Mouse (Mus musculus) limb, embryonic 11.5 days (tissue): ENCODE measurements around the gene Gm1043. TPM values are rescaled to one million over a fixed set of nuclear protein-coding genes. Genes with fewer than 3 reads are reported as not detected.

ENCODE experiments used
- ATAC-seq: fragments of 200-750 bp; cut with Nextera tagmentation; 2 replicates; pipeline ENCODE4 v1.8.0; 2017; ENCODE audit warnings: low read depth; ENCODE audit not compliant: insufficient number of reproducible peaks, low FRiP score, low TSS enrichment
- DNase-seq: peaks from one replicate; pipeline ENCODE4 v3.0.0-alpha.2; 2015; ENCODE audit warnings: low spot score
- H3K27ac ChIP-seq: fragments of 300-500 bp; sonication (generic); replicated peaks from 2 replicates; pipeline ENCODE4 v1.5.1; 2014; ENCODE audit warnings: low read depth, mild to moderate bottlenecking, low read length
- H3K27me3 ChIP-seq: fragments of 300-500 bp; sonication (generic); 2 replicates; pipeline ENCODE4 v1.6.1; 2014; ENCODE audit warnings: mild to moderate bottlenecking, low read length, mixed read lengths; ENCODE audit not compliant: control insufficient read depth, insufficient read depth
- H3K36me3 ChIP-seq: fragments of 300-500 bp; sonication (generic); 2 replicates; pipeline ENCODE4 v1.6.1; 2014; ENCODE audit warnings: mild to moderate bottlenecking, low read length, moderate library complexity, mixed read lengths; ENCODE audit not compliant: control insufficient read depth, insufficient read depth
- H3K4me1 ChIP-seq: fragments of 300-500 bp; sonication (generic); 2 replicates; pipeline ENCODE4 v1.6.1; 2014; ENCODE audit warnings: low read length, mixed read lengths; ENCODE audit not compliant: control insufficient read depth, insufficient read depth
- H3K4me2 ChIP-seq: fragments of 300-500 bp; sonication (generic); 2 replicates; pipeline ENCODE4 v1.6.1; 2014; ENCODE audit warnings: low read depth, mild to moderate bottlenecking, moderate library complexity; ENCODE audit not compliant: severe bottlenecking
- H3K4me3 ChIP-seq: fragments of 300-500 bp; sonication (generic); 2 replicates; pipeline ENCODE4 v1.5.1; 2014; ENCODE audit warnings: low read depth, low read length
- H3K9ac ChIP-seq: fragments of 300-500 bp; sonication (generic); 2 replicates; pipeline ENCODE4 v1.6.1; 2014; ENCODE audit warnings: mild to moderate bottlenecking, low read length
- H3K9me3 ChIP-seq: fragments of 300-500 bp; sonication (generic); 2 replicates; pipeline ENCODE4 v1.6.1; 2016; ENCODE audit warnings: low read length; ENCODE audit not compliant: control insufficient read depth
- WGBS: fragments of 180-500 bp; shearing (Covaris S2); extraction: QIAGEN DNeasy Blood & Tissue Kit; methylation state at CpG from one replicate; pipeline ENCODE4 v1.1.7; 2014; 5-methylcytosine and 5-hydroxymethylcytosine counted together
- polyA plus RNA-seq: library from polyadenylated mRNA; unstranded; fragments of >200 nt; fragmentation: Nextera tagmentation; extraction: Ambion mirVana; gene quantifications from 2 replicates; pipeline ENCODE4 v1.2.1, GENCODE M21; 2014

The Gm1043 gene
- polyA plus RNA-seq, result not detected in 2 replicates

DNA sequence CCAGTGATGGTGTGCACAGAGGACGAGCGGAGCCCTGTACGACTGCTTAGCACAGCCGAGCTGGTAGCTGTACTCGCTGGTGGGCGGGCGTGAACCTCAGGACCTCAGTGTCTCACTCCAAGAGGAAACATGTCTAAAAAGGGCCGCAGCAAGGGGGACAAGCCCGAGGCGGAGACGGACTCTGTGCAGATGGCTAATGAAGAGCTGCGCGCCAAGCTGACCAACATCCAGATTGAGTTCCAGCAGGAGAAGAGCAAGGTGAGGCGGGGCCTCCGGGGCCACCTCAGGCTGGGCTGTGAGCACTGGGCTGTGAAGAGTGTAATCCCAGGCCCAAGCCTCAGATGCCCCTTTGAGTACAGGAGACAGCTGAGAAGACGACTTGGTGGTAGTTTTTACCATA lies at the start of gene Gm1043:
Gene Gm1043 (plus strand): TSS at position 130 of the 400 bp plus-strand sequence.
- Histone ChIP-seq H3K9me3 (no peaks in the 10 kb centered on the region), H3K4me2 (no peak within 1 kb of the TSS), H3K9ac (no peak within 1 kb of the TSS), H3K27ac (no peak within 1 kb of the TSS), H3K27me3 (peaks cover 4% of the 10 kb centered on the region), H3K4me1 (no peaks in the 10 kb centered on the region), H3K36me3 (no peaks in the 10 kb centered on the region), H3K4me3 (no peak within 1 kb of the TSS)
- DNase-seq (no peak), ATAC-seq (no peak)
- 90% methylated on average over 16 of the region's 16 CpGs for WGBS

DNA sequence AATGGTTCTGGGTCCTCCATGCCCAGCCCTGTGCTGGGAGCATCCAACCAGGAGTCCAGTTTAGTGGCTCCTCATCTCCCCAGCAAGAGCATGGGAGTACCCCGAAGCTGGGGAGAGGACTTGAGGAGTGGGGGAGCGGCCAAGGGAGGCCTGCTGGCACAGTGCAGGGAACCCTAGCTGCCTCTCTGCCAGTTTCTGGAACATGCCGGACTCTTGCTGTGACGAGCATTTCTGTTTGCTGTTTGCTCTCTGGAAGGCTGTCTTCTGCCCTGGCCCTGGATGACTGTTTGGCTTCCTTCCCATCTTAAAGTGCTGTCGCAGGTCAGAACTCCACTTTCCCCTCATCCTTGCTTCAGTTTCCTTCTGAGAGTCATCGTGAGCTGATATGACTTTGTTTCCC lies 49.3 kb upstream of the Gm1043 start:
- H3K27me3 ChIP-seq, result peaks cover 2% of the 10 kb centered on the region
- H3K9ac ChIP-seq, result no peak overlapping the region
- no peaks in the 10 kb centered on the region for H3K4me1 ChIP-seq
- DNase-seq (no peak), ATAC-seq (no peak)
- no peak overlapping the region for H3K4me3 ChIP-seq
- H3K4me2 ChIP-seq, result no peak overlapping the region
- H3K36me3 ChIP-seq, result no peaks in the 10 kb centered on the region
- 78% methylated on average over 6 of the region's 6 CpGs for WGBS
- no peaks in the 10 kb centered on the region for H3K9me3 ChIP-seq
- no peak overlapping the region for H3K27ac ChIP-seq

GRCm38 (mm10) chr5:37036884-37037283 lies 48.3 kb upstream of the Gm1043 start:
- H3K4me2 ChIP-seq, result no peak overlapping the region
- H3K27me3 ChIP-seq, result no peaks in the 10 kb centered on the region
- H3K4me3 ChIP-seq, result no peak overlapping the region
- H3K9ac ChIP-seq, result no peak overlapping the region
- H3K36me3 ChIP-seq, result no peaks in the 10 kb centered on the region
- ATAC-seq (no peak), DNase-seq (no peak)
- H3K4me1 ChIP-seq, result no peaks in the 10 kb centered on the region
- no peaks in the 10 kb centered on the region for H3K9me3 ChIP-seq
- WGBS, result 64% methylated on average over 3 of the region's 3 CpGs
- no peak overlapping the region for H3K27ac ChIP-seq

GRCm38 (mm10) chr5:37039908-37040307 lies 45.3 kb upstream of the Gm1043 start:
- Histone ChIP-seq H3K4me3 (no peak overlapping the region), H3K27ac (no peak overlapping the region), H3K9ac (no peak overlapping the region), H3K4me2 (no peak overlapping the region), H3K9me3 (no peaks in the 10 kb centered on the region), H3K27me3 (no peaks in the 10 kb centered on the region), H3K36me3 (no peaks in the 10 kb centered on the region), H3K4me1 (no peaks in the 10 kb centered on the region)
- WGBS, result 84% methylated on average over 6 of the region's 6 CpGs
- DNase-seq (no peak), ATAC-seq (no peak)

DNA sequence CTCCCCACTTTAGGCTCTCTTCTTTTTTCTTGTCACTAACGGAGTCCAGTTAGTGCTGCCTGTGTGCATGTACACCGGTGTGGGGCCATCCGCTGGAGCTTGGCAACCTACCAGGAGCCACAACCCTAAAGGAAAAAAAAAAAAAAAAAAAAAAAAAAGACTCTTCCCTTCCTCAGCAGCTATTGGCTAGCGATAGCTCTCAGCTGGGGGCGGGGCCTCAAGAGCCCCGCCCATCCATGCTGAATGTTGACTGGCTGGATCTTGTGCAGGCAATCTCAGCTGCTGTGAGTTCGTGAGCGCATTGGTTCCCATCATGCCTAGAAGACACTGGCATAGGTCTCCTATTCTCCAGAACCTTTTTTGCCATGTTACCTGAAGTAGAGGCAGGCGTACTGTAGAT lies 44.5 kb upstream of the Gm1043 start:
- no peak for DNase-seq
- H3K4me3 ChIP-seq, result no peak overlapping the region
- no peak overlapping the region for H3K9ac ChIP-seq
- no peaks in the 10 kb centered on the region for H3K27me3 ChIP-seq
- WGBS, result 18% methylated on average over 9 of the region's 9 CpGs
- H3K9me3 ChIP-seq, result no peaks in the 10 kb centered on the region
- no peak overlapping the region for H3K4me2 ChIP-seq
- no peak overlapping the region for H3K27ac ChIP-seq
- ATAC-seq, result no peak
- no peaks in the 10 kb centered on the region for H3K4me1 ChIP-seq
- no peaks in the 10 kb centered on the region for H3K36me3 ChIP-seq

- Histone ChIP-seq H3K9me3 (no peaks in the 10 kb centered on the region), H3K9ac (no peak overlapping the region), H3K4me2 (no peak overlapping the region), H3K27me3 (no peaks in the 10 kb centered on the region), H3K4me3 (no peak overlapping the region), H3K27ac (no peak overlapping the region), H3K36me3 (no peaks in the 10 kb centered on the region), H3K4me1 (no peaks in the 10 kb centered on the region)
- 61% methylated on average over 6 of the region's 6 CpGs for WGBS
- no peak for ATAC-seq
- no peak for DNase-seq
Observed at GRCm38 (mm10) chr5:37041651-37042050, 43.5 kb upstream of the Gm1043 start.

GRCm38 (mm10) chr5:37042934-37043333 lies 42.2 kb upstream of the Gm1043 start:
- H3K27ac ChIP-seq, result no peak overlapping the region
- no peak for ATAC-seq
- H3K9ac ChIP-seq, result no peak overlapping the region
- no peaks in the 10 kb centered on the region for H3K9me3 ChIP-seq
- no peak for DNase-seq
- H3K27me3 ChIP-seq, result no peaks in the 10 kb centered on the region
- H3K4me3 ChIP-seq, result no peak overlapping the region
- no peaks in the 10 kb centered on the region for H3K36me3 ChIP-seq
- H3K4me1 ChIP-seq, result no peaks in the 10 kb centered on the region
- 52% methylated on average over 4 of the region's 4 CpGs for WGBS
- no peak overlapping the region for H3K4me2 ChIP-seq

- Histone ChIP-seq H3K36me3 (no peaks in the 10 kb centered on the region), H3K4me2 (no peak overlapping the region), H3K27ac (no peak overlapping the region), H3K9ac (no peak overlapping the region), H3K27me3 (no peaks in the 10 kb centered on the region), H3K4me1 (no peaks in the 10 kb centered on the region), H3K4me3 (no peak overlapping the region), H3K9me3 (no peaks in the 10 kb centered on the region)
- ATAC-seq, result no peak
- DNase-seq, result no peak
- WGBS, result 85% methylated on average over 2 of the region's 2 CpGs
Observed at GRCm38 (mm10) chr5:37044793-37045192, 40.4 kb upstream of the Gm1043 start.

- Histone ChIP-seq H3K4me3 (no peak overlapping the region), H3K9me3 (no peaks in the 10 kb centered on the region), H3K9ac (no peak overlapping the region), H3K4me1 (no peaks in the 10 kb centered on the region), H3K27me3 (no peaks in the 10 kb centered on the region), H3K36me3 (no peaks in the 10 kb centered on the region), H3K4me2 (no peak overlapping the region), H3K27ac (no peak overlapping the region)
- ATAC-seq (no peak), DNase-seq (no peak)
- 71% methylated on average over 2 of the region's 2 CpGs for WGBS
Observed at GRCm38 (mm10) chr5:37045582-37045981, 39.6 kb upstream of the Gm1043 start.
